Mouse (Mus musculus) hindbrain, embryonic 10.5 days (tissue): Measurements from ENCODE around the gene Heatr5a. TPM values are rescaled to one million over a fixed set of nuclear protein-coding genes. Genes with fewer than 3 reads are reported as not detected.

Experiments used
- DNase-seq: peaks from one replicate; pipeline ENCODE4 v3.0.0-alpha.2; 2017; ENCODE audit warnings: low spot score
- H3K27ac ChIP-seq: fragments of 300-500 bp; sonication (generic); 2 replicates; pipeline ENCODE4 v1.5.1; 2016; ENCODE audit warnings: mild to moderate bottlenecking, moderate library complexity
- H3K27me3 ChIP-seq: fragments of 300-500 bp; sonication (generic); 2 replicates; pipeline ENCODE4 v1.6.1; 2016; ENCODE audit warnings: mild to moderate bottlenecking; ENCODE audit not compliant: poor library complexity, insufficient read depth, severe bottlenecking
- H3K36me3 ChIP-seq: fragments of 300-500 bp; sonication (generic); 2 replicates; pipeline ENCODE4 v1.6.1; 2016; ENCODE audit warnings: mild to moderate bottlenecking, moderate library complexity
- H3K4me1 ChIP-seq: fragments of 300-500 bp; sonication (generic); replicated peaks from 2 replicates; pipeline ENCODE4 v1.6.1; 2016; ENCODE audit warnings: mild to moderate bottlenecking
- H3K4me3 ChIP-seq: fragments of 300-500 bp; sonication (generic); 2 replicates; pipeline ENCODE4 v1.5.1; 2016; ENCODE audit warnings: mild to moderate bottlenecking, moderate library complexity
- H3K9me3 ChIP-seq: fragments of 300-500 bp; sonication (generic); 2 replicates; pipeline ENCODE4 v1.6.1; 2016; ENCODE audit warnings: mild to moderate bottlenecking, moderate library complexity
- WGBS: fragments of 180-500 bp; shearing (Covaris S2); methylation state at CpG from one replicate; pipeline ENCODE4 v1.1.7; 2016; 5-methylcytosine and 5-hydroxymethylcytosine counted together
- polyA plus RNA-seq: library from polyadenylated mRNA; unstranded; fragments of >200 nt; fragmentation: Nextera tagmentation; extraction: Ambion mirVana; gene quantifications from 2 replicates; pipeline ENCODE4 v1.2.1, GENCODE M21; 2016

Heatr5a gene
- polyA plus RNA-seq, 1 experiment from 2014 or later = 10.1 TPM

DNA sequence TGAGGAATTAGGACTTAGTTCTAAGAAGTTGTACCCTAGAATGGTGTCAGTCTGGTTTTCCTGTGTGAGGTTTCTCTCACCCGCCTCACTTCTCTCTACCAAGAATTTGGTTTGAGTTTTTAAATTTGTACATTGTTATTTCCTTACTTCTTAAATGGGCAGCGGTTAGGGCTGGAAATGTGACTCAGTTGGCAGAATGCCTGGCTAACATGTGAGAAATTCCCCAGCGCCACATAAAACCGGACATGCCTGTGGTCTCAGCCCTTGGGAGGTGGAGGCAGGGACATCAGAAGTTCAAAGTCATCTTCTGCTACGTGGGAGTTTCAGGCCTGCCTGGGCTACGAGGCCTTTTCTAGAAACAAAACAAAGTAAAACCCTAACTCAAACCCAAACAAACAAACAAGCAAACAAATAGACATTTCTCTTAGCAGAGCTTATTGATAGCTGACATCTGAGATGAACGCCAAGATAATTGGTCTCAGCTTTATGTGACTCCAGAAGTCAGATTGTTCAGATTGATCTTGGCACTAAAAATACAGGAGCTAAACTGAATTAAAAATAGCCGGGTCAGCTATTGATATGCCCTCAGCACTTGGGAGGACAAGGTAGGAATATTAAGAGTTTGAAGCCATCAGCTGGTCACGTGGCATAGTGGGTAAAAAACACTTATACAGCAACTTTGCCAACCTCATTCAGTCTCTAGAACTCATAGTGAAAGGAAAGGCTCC is 123.0 kb downstream of the Heatr5a start:
- no peaks in the 10 kb centered on the region for H3K9me3 ChIP-seq
- no peak overlapping the region for H3K4me3 ChIP-seq
- H3K27me3 ChIP-seq = 0 out of 2 replicates have a peak, but pooled peaks cover 7% of the 10 kb centered on the region
- no peaks in the 10 kb centered on the region for H3K36me3 ChIP-seq
- H3K4me1 ChIP-seq = peaks cover 16% of the 10 kb centered on the region
- no peak for DNase-seq
- 88% methylated on average over 9 of the region's 9 CpGs for WGBS
- no peak overlapping the region for H3K27ac ChIP-seq

DNA sequence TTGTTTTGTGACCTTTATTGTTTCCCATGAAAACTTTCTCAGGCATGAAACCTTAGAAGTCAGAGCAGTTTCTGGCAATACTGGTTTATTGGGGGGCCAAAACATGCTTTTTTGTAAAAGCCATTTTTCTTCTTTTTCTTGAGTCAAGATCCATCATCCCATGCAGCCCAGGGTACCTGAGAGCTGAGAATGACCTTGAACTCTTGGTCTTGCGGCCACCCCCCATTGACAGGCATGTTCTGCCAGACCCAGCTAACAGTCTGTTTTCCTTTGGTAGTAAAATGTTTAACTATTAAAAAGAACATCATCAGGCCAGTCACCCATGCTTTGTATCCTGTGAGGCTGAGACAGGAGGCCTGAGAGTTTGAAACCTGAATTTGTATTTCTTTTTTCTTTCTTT is 125.9 kb downstream of the Heatr5a start:
- peak overlapping the region; percentile 67 for H3K4me3 ChIP-seq
- H3K4me1 ChIP-seq = peaks cover 16% of the 10 kb centered on the region
- H3K27me3 ChIP-seq = 0 out of 2 replicates have a peak, but pooled peaks cover 8% of the 10 kb centered on the region
- DNase-seq = no peak
- no peaks in the 10 kb centered on the region for H3K9me3 ChIP-seq
- peak overlapping the region; percentile 87; the same call in 1 of the 2 replicates for H3K27ac ChIP-seq
- H3K36me3 ChIP-seq = no peaks in the 10 kb centered on the region
- 20% methylated on average over 1 of the region's 1 CpGs for whole genome bisulfite sequencing

GRCm38 (mm10) chr12:51844771-51845256 is 126.3 kb downstream of the Heatr5a start:
- WGBS = under 1% methylated on average over 17 of the region's 17 CpGs

DNA sequence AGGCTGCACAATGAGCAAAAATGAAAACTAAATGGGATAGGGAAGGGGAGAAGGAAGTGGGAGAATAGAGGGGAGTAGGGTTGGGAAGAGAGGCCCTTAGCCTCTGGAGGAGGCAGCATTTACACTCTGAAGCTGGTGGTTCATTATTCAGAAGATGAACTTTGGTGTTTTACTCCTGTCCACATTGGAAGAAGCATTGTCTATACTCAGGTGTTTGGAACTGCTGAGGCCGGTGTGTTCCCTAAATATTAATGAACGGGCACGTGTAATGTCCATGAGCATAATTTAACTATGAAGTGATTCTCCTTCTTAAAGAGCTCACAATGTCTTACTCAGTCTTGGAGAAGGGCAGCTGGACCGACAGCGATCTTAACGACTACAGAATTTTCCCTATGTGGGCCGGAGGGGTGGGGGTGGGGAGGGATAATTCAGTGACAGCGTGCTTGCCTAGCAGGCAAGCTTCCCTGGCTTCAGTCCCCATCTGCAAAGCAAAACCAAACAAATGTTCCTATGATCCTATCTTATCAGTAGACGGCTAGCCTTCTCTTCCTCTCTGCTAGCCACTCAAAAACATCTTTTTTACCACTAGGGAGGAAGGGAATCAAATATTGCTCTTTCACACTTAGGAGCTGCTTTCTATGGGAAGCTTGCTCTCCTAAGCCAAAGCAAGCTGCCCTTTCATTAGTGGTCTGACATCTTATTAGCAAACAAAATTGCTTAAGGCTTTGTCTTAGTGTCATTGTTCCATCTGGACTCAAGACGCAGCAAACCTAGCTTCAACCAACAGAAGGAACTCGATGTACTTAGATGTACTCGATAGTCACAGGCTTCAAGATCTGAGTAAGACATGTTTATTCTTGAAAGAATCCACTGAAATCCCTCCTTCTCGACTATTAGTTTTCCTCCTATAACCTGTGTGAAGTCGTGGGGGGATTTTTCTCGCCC is 127.3 kb downstream of the Heatr5a start:
- H3K27ac ChIP-seq = peak overlapping the region; percentile 87
- 0 out of 2 replicates have a peak, but pooled peaks cover 8% of the 10 kb centered on the region for H3K27me3 ChIP-seq
- H3K36me3 ChIP-seq = no peaks in the 10 kb centered on the region
- H3K4me3 ChIP-seq = peak overlapping the region; percentile 67
- no peak for DNase-seq
- H3K9me3 ChIP-seq = no peaks in the 10 kb centered on the region
- 43% methylated on average over 15 of the region's 15 CpGs for WGBS
- H3K4me1 ChIP-seq = peaks cover 16% of the 10 kb centered on the region

More at GRCm38 (mm10) chr12:51844771-51845256, 126.3 kb downstream of the Heatr5a start:
- H3K9me3 ChIP-seq = no peaks in the 10 kb centered on the region
- H3K36me3 ChIP-seq = no peaks in the 10 kb centered on the region
- peak; percentile 86 for DNase-seq
- H3K4me3 ChIP-seq = peak overlapping the region; percentile 67
- peaks cover 16% of the 10 kb centered on the region for H3K4me1 ChIP-seq
- peak overlapping the region; percentile 87 for H3K27ac ChIP-seq
- 0 out of 2 replicates have a peak, but pooled peaks cover 8% of the 10 kb centered on the region for H3K27me3 ChIP-seq

DNA sequence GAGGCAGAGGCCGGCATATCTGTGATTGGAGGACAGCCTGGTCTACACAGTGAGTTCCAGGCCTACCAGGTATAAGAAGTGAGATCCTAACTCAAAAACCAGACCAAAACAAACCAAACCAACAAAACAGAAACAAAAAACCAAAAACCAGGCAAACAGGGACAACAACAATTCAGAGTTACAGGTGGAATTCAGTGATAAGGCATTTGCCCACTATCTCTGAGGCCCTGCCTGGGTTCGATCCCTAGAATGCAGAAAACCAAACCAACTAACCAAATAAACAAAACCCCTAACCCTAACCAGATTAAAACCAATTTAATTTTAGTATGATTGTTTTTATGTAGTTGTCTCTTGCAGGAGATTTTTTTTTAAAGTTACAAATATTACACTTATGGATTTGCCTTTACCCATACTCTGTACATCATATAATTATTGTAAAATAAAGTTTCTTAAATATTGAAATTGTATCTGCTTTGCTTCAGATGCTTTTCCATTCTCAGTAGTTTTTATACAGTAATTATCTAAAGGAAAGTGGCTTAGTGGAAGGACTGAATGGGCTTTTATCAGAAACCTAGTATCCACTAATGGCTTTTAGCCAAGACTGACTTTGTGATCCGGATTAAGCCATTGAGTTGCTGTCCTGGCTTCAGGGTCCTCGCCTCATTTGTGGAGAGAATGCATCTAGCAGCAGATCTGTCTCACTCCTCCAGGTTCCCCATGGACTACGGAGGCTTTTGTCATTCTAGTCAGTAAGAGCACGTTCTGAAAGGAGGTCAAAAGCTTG is 128.8 kb downstream of the Heatr5a start:
- Histone ChIP-seq H3K27me3 (0 out of 2 replicates have a peak, but pooled peaks cover 8% of the 10 kb centered on the region), H3K36me3 (no peaks in the 10 kb centered on the region)
- 68% methylated on average over 6 of the region's 6 CpGs for WGBS

GRCm38 (mm10) chr12:51839856-51840255 is 131.3 kb downstream of the Heatr5a start:
- Histone ChIP-seq H3K36me3 (no peaks in the 10 kb centered on the region), H3K27me3 (0 out of 2 replicates have a peak, but pooled peaks cover 8% of the 10 kb centered on the region), H3K9me3 (no peaks in the 10 kb centered on the region), H3K4me3 (no peak overlapping the region), H3K4me1 (peaks cover 16% of the 10 kb centered on the region), H3K27ac (no peak overlapping the region)
- 89% methylated on average over 1 of the region's 1 CpGs for WGBS
- no peak for DNase-seq

More for the DNA sequence above, 128.8 kb downstream of the Heatr5a start:
- H3K9me3 ChIP-seq = no peaks in the 10 kb centered on the region
- DNase-seq = no peak
- H3K27ac ChIP-seq = no peak overlapping the region
- H3K4me3 ChIP-seq = no peak overlapping the region
- H3K4me1 ChIP-seq = peaks cover 16% of the 10 kb centered on the region

DNA sequence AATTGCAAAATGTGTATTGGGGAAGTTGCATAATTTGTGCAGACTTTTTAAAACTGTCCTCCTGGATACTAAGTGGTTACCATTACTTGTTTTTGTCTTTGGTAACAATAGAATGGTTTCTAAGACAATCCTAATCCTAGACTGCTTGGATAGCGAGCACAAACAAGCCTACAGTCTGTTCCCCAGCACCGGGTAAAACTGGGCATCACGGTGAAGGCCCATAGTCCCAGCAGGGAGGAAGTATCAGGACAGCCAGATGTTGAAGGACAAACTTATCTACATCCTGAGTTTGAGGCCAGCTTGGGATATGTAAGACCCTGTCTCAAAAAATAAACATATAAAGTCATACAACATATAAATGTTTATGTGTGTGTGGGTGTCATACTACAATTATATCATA is 135.9 kb downstream of the Heatr5a start:
- Histone ChIP-seq H3K4me1 (peaks cover 7% of the 10 kb centered on the region), H3K4me3 (no peak overlapping the region), H3K27me3 (peaks cover 13% of the 10 kb centered on the region), H3K9me3 (no peaks in the 10 kb centered on the region), H3K27ac (no peak overlapping the region), H3K36me3 (no peaks in the 10 kb centered on the region)
- DNase-seq = no peak
- WGBS = 69% methylated on average over 3 of the region's 3 CpGs

DNA sequence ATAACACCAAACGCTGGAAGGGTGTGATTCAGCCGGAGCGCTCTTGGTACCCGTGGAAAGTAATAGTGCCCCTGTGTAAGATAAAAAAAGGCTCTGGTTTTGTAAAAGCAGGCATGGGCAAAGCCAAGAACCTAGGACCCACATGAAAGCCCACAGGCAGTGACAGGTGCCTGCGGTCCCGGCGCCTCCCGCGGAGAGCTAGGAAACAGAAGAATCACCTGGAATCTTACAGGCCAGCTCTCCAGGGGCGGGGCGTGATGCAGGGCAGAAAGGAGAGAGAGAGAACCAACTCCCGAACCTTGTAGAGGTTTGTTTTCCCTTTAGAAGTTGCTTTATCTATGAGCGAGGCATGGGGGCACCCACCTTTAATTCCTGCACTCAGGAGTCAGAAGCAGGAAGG is 139.2 kb downstream of the Heatr5a start:
- no peak for DNase-seq
- H3K27ac ChIP-seq = no peak overlapping the region
- no peak overlapping the region for H3K4me3 ChIP-seq
- peaks cover 13% of the 10 kb centered on the region for H3K27me3 ChIP-seq
- H3K4me1 ChIP-seq = peaks cover 31% of the 10 kb centered on the region
- WGBS = 78% methylated on average over 13 of the region's 13 CpGs
- H3K9me3 ChIP-seq = no peaks in the 10 kb centered on the region
- peaks cover 6% of the 10 kb centered on the region; the same call in 1 of the 2 replicates for H3K36me3 ChIP-seq

GRCm38 (mm10) chr12:51831296-51831695 is 139.8 kb downstream of the Heatr5a start:
- 89% methylated on average over 3 of the region's 3 CpGs for WGBS
- Histone ChIP-seq H3K9me3 (no peaks in the 10 kb centered on the region), H3K27me3 (peaks cover 13% of the 10 kb centered on the region), H3K4me1 (peaks cover 31% of the 10 kb centered on the region), H3K36me3 (peaks cover 6% of the 10 kb centered on the region; the same call in 1 of the 2 replicates), H3K4me3 (no peak overlapping the region), H3K27ac (no peak overlapping the region)
- DNase-seq = no peak

DNA sequence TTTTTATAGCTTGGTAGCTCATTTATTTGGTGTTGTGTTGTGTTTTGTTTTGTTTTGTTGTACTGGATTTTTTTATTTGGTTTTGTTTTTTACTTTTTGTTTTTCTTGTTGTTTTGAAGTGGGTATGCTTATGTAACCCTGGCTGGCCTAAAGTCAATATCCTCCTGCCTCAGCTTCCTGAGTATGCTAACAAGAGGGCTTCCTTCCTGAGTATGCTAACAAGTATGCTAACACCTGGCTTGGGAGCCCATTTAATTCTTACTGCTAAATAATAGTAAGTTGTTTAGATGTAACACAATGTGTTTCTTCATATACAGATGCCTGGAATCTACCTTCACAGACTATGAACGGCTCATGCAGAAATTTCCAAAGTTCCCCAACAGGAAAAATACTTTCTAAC is 140.4 kb downstream of the Heatr5a start:
- Histone ChIP-seq H3K4me3 (peak overlapping the region; percentile 92), H3K9me3 (no peaks in the 10 kb centered on the region), H3K27me3 (peaks cover 13% of the 10 kb centered on the region), H3K4me1 (peaks cover 31% of the 10 kb centered on the region), H3K27ac (peak overlapping the region; percentile 99), H3K36me3 (peaks cover 11% of the 10 kb centered on the region)
- 89% methylated on average over 1 of the region's 1 CpGs for WGBS
- DNase-seq = no peak

DNA sequence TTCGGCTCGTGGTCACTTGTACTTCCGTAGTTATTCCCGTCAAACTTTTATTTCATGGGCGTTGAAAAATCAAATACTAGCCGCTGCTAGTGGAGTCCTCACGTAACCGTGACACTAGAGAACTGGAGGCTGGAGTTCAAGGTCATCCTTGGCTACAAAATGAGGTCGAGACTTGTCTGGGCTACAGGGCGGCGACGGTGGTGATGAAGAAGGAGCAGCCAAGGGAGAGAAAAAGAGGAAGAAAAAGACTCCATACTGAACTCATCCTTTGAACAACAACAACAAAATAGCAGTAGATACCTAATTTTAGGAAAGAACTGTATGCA is 141.1 kb downstream of the Heatr5a start:
- WGBS = under 1% methylated on average over 12 of the region's 12 CpGs
- H3K27me3 ChIP-seq = peaks cover 13% of the 10 kb centered on the region
- DNase-seq = no peak

More for the DNA sequence above, 141.1 kb downstream of the Heatr5a start:
- Histone ChIP-seq H3K9me3 (no peaks in the 10 kb centered on the region), H3K4me1 (peaks cover 31% of the 10 kb centered on the region), H3K27ac (peak overlapping the region; percentile 99), H3K36me3 (peaks cover 18% of the 10 kb centered on the region), H3K4me3 (peak overlapping the region; percentile 92)
